Mouse (Mus musculus) G1E (cell line): Measurements from ENCODE around the gene Snapc3. TPM values are rescaled to one million over a fixed set of nuclear protein-coding genes. Genes with fewer than 3 reads are reported as not detected.

Source experiments
- ATAC-seq: 2 replicates; pipeline ENCODE4 v1.8.0; 2016; ENCODE audit warnings: mild to moderate bottlenecking; ENCODE audit not compliant: insufficient number of reproducible peaks, poor library complexity, low FRiP score, severe bottlenecking; ENCODE audit errors: extremely low read depth
- DNase-seq: peaks from one replicate; pipeline ENCODE4 v3.0.0; 2012; ENCODE audit warnings: low spot score
- H3K27me3 ChIP-seq: 2 replicates; pipeline ENCODE4 v1.6.1; 2012; ENCODE audit warnings: mild to moderate bottlenecking, low read length, inconsistent platforms; ENCODE audit not compliant: insufficient read depth
- H3K36me3 ChIP-seq: replicated peaks from 2 replicates; pipeline ENCODE3; 2012; ENCODE audit warnings: mild to moderate bottlenecking, inconsistent platforms
- H3K4me1 ChIP-seq: 2 replicates; pipeline ENCODE4 v1.6.1; 2012; ENCODE audit warnings: low read depth, low read length, inconsistent platforms, mixed read lengths; ENCODE audit not compliant: insufficient read depth
- H3K4me3 ChIP-seq: 2 replicates; pipeline ENCODE4 v1.5.1; 2012; ENCODE audit warnings: low read depth, mild to moderate bottlenecking, inconsistent platforms, low read length, moderate library complexity, mixed read lengths
- H3K9me3 ChIP-seq: replicated peaks from 2 replicates; pipeline ENCODE4 v1.6.1; 2012; ENCODE audit warnings: inconsistent platforms
- CTCF ChIP-seq: IDR thresholded peaks from 2 replicates; pipeline ENCODE4 v1.5.1; 2012; ENCODE audit warnings: low read depth, low read length, inconsistent platforms, mixed read lengths
- GATA1 ChIP-seq: IDR thresholded peaks from 2 replicates; pipeline ENCODE4 v1.6.1; 2012; ENCODE audit warnings: borderline replicate concordance, low read length, inconsistent platforms, mixed read lengths
- GATA2 ChIP-seq: IDR thresholded peaks from 2 replicates; pipeline ENCODE4 v1.6.1; 2012; ENCODE audit warnings: low read depth, low read length, inconsistent platforms, borderline replicate concordance
- POLR2AphosphoS5 ChIP-seq: IDR thresholded peaks from 2 replicates; pipeline ENCODE4 v1.6.1; 2012; ENCODE audit warnings: low read depth, low read length, inconsistent platforms; ENCODE audit not compliant: insufficient replicate concordance
- TAL1 ChIP-seq: conservative IDR thresholded peaks from 2 replicates; pipeline ENCODE4 v1.6.1; 2012; ENCODE audit warnings: low read depth, low read length, inconsistent platforms, mixed read lengths
- polyA plus RNA-seq: library from polyadenylated mRNA; stranded (reverse); fragments of >175 nt; gene quantifications from 2 replicates; pipeline ENCODE4 v1.2.3, GENCODE M21; 2012
- total RNA-seq, 2 experiments: library from RNA; stranded (forward) in 1 of 2; stranded (reverse) in 1 of 2; fragments of 200-1000 nt in 1 of 2; fragments of >200 nt in 1 of 2; fragmentation: Nextera tagmentation in 1 of 2; gene quantifications; 2 replicates each; pipeline ENCODE4 v1.2.3; 2014 to 2017

The Snapc3 gene
- total and polyA plus RNA-seq, 3 experiments = 7.4 to 61.4 (median 57.6) TPM

DNA sequence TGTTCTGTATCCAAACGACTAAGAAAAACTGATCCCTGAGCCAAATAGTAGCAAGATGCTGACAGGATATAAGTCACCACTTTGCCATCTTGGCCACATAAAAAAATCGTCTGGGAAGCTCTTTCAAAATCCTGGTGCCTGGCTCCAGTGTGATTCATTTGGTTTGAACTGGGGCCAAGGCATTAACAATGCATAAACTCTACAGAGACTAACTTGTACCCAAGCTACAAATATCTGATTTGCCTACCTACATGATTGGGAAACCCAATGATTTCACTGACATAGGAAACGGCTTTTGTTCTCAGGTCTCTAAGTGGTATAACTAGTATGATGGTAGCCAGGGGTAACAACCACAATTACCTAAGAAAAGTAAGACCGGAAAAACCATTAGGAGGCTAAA lies 37.3 kb upstream of the Snapc3 start:
- no peak for ATAC-seq
- TF ChIP-seq CTCF (no peak), GATA2 (no peak), POLR2AphosphoS5 (no peak), TAL1 (no peak), GATA1 (no peak)
- H3K4me1 ChIP-seq = no peaks in the 10 kb centered on the region

DNA sequence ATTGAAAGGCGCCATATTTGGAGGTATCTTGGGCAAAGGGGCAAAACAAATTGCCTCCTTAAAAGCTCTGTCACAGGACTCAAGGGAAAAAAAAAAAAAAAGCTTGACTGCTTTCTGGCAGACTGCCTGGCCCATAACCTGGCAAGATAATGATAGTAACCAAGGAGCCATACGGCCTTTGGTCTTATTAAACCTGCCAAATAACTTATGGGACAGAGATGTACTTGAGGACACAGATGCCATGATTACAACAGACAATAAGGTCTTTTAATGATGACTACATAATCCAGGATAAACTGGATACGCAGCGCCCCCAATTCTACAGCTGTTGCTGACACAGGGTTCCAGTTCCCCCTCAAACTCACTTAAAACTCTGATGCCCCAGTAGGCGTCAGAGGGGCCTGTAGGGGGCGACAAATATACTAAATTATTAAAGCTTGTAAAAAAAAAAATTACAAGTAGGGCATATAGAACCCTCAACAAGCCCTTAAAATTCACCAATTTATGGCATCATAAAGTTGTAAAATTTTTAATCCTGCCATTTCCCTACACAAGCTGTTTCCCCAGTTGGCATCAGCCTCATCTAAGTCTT lies 33.5 kb upstream of the Snapc3 start:
- no peaks in the 10 kb centered on the region for H3K4me1 ChIP-seq
- DNase-seq (no peak), ATAC-seq (no peak; the same call in 1 of the 2 replicates)
- H3K27me3 ChIP-seq = no peaks in the 10 kb centered on the region
- TF ChIP-seq CTCF (0 out of 2 replicates have a peak, but pooled peaks have one; percentile 8), GATA2 (no peak), GATA1 (no peak)
- no peaks in the 10 kb centered on the region for H3K9me3 ChIP-seq
- no peaks in the 10 kb centered on the region for H3K36me3 ChIP-seq
- H3K4me3 ChIP-seq = no peak overlapping the region

More for the DNA sequence above, 37.3 kb upstream of the Snapc3 start:
- no peak for DNase-seq
- H3K27me3 ChIP-seq = no peaks in the 10 kb centered on the region
- no peaks in the 10 kb centered on the region for H3K36me3 ChIP-seq
- no peak overlapping the region for H3K4me3 ChIP-seq
- no peaks in the 10 kb centered on the region for H3K9me3 ChIP-seq

DNA sequence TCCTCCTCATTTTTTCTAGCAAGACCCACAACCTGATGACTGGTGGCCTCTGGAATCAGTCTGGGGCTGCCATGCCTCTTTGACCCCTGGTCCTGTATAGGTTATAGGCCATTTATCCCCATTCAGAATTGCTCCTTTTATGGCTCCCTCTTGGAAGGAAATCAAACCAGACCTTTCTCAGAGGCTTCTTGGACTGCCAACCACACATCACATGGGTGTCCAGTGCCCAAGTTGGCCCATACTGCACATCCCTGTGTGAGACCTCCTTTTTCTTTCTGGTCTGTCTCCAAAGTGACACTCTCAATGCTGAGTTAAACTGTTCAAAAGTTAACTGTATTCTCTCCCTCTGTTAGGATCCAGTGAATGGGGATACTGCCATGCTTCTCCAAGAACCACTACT lies 32.4 kb upstream of the Snapc3 start:
- Histone ChIP-seq H3K36me3 (no peaks in the 10 kb centered on the region), H3K4me3 (no peak overlapping the region), H3K4me1 (no peaks in the 10 kb centered on the region), H3K9me3 (no peaks in the 10 kb centered on the region), H3K27me3 (no peaks in the 10 kb centered on the region)
- DNase-seq = no peak
- no peak for ATAC-seq
- TF ChIP-seq GATA1 (no peak), CTCF (no peak), POLR2AphosphoS5 (no peak), GATA2 (no peak), TAL1 (no peak)

DNA sequence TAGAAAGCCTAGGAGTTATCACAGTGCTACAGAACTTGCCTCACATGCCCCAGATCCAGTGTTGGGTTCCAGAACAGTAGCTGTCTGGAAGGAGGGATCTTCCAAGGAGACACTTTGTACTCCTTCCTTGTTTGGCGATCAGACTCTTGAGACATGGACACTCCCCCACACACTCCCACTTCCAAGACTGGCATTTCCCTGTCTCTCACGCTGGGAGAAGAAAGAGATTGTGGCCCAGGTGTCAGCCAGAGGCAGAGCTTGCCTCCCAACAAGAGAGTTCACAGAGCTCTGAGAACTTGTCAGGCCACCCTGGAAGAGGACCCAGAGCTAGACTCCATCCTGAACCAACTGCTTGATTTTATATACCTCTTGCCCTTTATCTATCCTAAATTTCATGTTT lies 27.0 kb upstream of the Snapc3 start:
- H3K4me3 ChIP-seq = no peak overlapping the region
- H3K4me1 ChIP-seq = no peaks in the 10 kb centered on the region
- no peak for DNase-seq
- no peaks in the 10 kb centered on the region for H3K9me3 ChIP-seq
- TF ChIP-seq GATA1 = no peak
- no peak for TF ChIP-seq CTCF
- TF ChIP-seq POLR2AphosphoS5 = no peak
- TF ChIP-seq TAL1 = no peak
- TF ChIP-seq GATA2 = no peak
- H3K27me3 ChIP-seq = no peaks in the 10 kb centered on the region
- H3K36me3 ChIP-seq = no peaks in the 10 kb centered on the region
- no peak for ATAC-seq

DNA sequence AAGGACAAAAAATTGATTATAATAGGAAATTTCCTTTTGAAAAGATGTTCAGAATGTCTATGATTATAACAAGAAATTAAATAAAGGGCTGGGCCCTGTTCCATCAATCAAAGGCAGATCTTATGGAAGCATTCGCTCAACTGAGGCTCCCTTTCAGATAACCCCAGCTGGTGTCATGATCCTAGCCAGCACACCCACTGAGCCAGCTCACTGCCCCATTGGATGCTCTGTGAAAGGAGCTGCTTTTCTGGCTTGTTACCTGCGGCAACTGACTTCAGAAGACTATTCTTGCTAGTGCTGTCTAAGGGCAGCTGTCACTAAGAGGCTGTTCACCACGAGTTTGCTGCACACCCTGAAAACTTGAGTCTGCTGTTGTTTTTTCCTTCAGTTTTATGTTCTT lies 25.6 kb upstream of the Snapc3 start:
- DNase-seq (no peak), ATAC-seq (no peak)
- Histone ChIP-seq H3K4me1 (no peaks in the 10 kb centered on the region), H3K27me3 (no peaks in the 10 kb centered on the region), H3K36me3 (no peaks in the 10 kb centered on the region), H3K9me3 (no peaks in the 10 kb centered on the region), H3K4me3 (no peak overlapping the region)
- TF ChIP-seq POLR2AphosphoS5 (no peak), CTCF (no peak), GATA1 (no peak), TAL1 (no peak), GATA2 (no peak)

DNA sequence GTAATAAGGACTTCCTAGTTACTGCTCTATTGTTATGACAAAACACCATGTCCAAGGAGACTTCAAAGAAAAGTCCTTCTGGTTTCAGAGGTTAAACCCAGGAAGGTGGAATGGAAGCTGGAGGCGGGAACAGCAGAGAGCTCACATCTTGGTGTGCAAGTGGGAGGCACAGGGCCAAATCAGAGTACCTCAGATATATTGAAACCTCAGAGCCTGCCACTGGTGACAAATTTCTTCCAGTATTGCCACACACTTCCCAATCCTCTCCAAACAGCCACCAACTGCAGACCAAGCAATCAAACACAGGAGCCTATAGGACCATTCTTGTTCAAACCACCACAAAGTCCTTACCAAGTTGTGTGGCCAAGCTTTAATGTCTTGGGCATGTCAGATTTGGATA lies 23.8 kb upstream of the Snapc3 start:
- H3K4me3 ChIP-seq = no peak overlapping the region
- DNase-seq (no peak), ATAC-seq (no peak)
- H3K36me3 ChIP-seq = no peaks in the 10 kb centered on the region
- H3K9me3 ChIP-seq = no peaks in the 10 kb centered on the region
- H3K27me3 ChIP-seq = no peaks in the 10 kb centered on the region
- no peak for TF ChIP-seq GATA2
- no peak for TF ChIP-seq CTCF
- no peak for TF ChIP-seq POLR2AphosphoS5
- TF ChIP-seq GATA1 = no peak
- no peak for TF ChIP-seq TAL1
- no peaks in the 10 kb centered on the region for H3K4me1 ChIP-seq

DNA sequence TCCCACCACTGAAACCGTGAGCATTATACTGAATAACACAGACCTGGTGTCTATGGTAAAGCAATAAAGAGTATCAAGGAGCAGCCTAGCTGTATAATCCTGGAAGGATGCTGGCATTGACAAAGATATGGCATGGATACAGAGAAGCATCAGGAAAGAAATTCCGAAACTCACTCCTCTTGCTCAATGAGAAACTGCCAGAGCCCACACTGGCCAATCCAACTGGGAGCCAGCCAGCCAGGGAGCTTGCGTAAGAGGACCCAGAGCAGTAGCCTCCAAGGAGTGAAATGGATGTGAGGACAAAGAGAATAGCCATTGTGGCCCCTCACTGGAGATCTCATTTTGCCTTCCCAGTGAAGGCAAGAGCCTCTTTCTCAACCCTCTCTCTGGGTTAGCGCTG lies 21.2 kb upstream of the Snapc3 start:
- H3K27me3 ChIP-seq = no peaks in the 10 kb centered on the region
- no peaks in the 10 kb centered on the region for H3K36me3 ChIP-seq
- DNase-seq (no peak), ATAC-seq (no peak)
- H3K4me3 ChIP-seq = no peak overlapping the region
- TF ChIP-seq CTCF (no peak), POLR2AphosphoS5 (no peak), TAL1 (no peak), GATA1 (no peak), GATA2 (no peak)
- H3K9me3 ChIP-seq = no peaks in the 10 kb centered on the region
- H3K4me1 ChIP-seq = no peaks in the 10 kb centered on the region
